Mouse (Mus musculus) kidney, postnatal 4 days (tissue): Measurements from ENCODE around the gene Hmga2.
"Not testable (repeated sequence)": the region's sequence is repeated elsewhere in the genome, so short reads cannot be mapped to it uniquely, and the experiment has no call there.

ENCODE experiments used
- DNase-seq, 2 experiments: peaks; one replicate each; pipeline ENCODE4 v3.0.0; 2021; ENCODE audit warnings: mixed read lengths in 2 of 2

Hmga2 gene

GRCm38 (mm10) chr10:120339324-120339723 is 136.9 kb downstream of the Hmga2 start:
- no peak for DNase-seq

DNA sequence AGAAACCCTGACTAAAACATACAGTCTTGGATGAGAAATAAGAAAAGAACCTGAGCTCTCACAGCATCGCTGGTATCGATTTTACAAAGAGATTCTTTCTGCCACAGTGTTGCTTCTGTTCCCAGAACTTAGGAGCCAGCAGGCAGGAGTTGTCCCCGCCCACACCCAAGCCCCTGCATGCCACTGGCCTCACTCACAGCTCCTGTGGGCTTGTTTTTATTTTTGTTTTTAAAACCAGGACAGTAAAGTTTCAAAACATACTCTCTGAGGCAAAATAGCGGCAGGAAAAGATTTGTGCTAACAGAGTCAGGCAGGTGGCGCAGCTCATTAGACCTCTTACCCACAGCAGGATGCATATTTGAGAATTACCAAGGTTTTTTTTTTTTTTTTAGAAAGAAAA is 137.4 kb downstream of the Hmga2 start:
- DNase-seq = no peak

- not testable (repeated sequence) for DNase-seq
These were observed 137.8 kb downstream of the Hmga2 start for GRCm38 (mm10) chr10:120338431-120338830.

DNA sequence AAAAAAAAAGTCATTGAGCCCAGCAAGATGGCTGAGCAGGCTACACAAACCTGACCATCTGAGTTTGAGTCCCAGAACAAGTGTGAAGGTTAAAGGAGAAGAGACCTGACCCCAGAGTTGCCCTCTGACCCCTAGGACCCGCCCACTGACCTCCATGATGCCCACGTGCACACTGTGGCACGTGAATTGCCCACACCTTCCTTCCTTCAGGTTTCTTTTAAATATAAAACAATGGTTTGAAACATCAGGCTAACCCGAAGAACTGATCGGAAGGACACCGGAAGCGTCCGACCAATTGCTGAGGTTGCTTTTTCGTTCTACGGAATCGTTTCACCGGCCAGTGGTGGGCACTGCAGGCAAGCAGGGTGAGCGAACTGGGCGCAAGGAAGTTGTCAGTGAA is 148.3 kb downstream of the Hmga2 start:
- DNase-seq = no peak

- DNase-seq = no peak
These were observed 152.6 kb downstream of the Hmga2 start for GRCm38 (mm10) chr10:120323584-120324203.

DNA sequence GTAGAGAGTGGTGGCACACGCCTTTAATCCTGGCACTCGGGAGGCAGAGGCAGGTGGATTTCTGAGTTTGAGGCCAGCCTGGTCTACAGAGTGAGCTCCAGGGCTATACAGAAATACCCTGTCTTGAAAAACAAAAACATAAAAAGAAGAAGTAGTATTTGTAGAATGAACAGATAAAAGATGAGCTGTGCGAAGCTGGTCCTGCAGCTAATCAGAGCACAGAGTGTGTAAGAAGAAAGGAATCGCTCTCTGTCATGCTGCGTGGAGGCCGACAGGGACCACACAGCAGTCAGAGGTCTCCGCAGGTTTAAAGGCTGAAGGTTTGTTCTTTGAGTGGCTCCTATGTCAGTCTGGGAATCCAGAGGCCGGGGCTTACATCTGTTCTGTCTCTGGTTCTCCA is 153.5 kb downstream of the Hmga2 start:
- no peak for DNase-seq

GRCm38 (mm10) chr10:120319614-120320013 is 156.7 kb downstream of the Hmga2 start:
- no peak for DNase-seq
